Mouse (Mus musculus): ENCODE data around the gene Arid5b.

GRCm38 (mm10) chr10:68054706-68055105 is 223.8 kb downstream of the Arid5b start:
- TF ChIP-seq CTCF (conservative IDR thresholded peaks at IDR 0.05; ENCODE audit: insufficient read depth, insufficient read length, low read depth, low read length) = no peak
- TF ChIP-seq POLR2A (IDR thresholded peaks at IDR 0.05; ENCODE audit: low read depth, low read length) = no peak

All from kidney, adult 2 months (tissue).